Mouse (Mus musculus) forebrain, embryonic 12.5 days (tissue): ENCODE data around the gene Gm5926. TPM values are rescaled to one million over a fixed set of nuclear protein-coding genes. Genes with fewer than 3 reads are reported as not detected.
"Not testable (repeated sequence)": the region's sequence is repeated elsewhere in the genome, so short reads cannot be mapped to it uniquely, and the experiment has no call there.

ENCODE experiments used
- ATAC-seq: fragments of 200-750 bp; cut with Nextera tagmentation; 2 replicates; pipeline ENCODE4 v1.8.0; 2017; ENCODE audit warnings: moderate TSS enrichment; ENCODE audit not compliant: low FRiP score
- H3K27ac ChIP-seq: fragments of 300-500 bp; sonication (generic); 2 replicates; pipeline ENCODE4 v1.5.1; 2016; ENCODE audit warnings: mild to moderate bottlenecking
- H3K27me3 ChIP-seq: fragments of 300-500 bp; sonication (generic); 2 replicates; pipeline ENCODE4 v1.6.1; 2016; ENCODE audit warnings: mild to moderate bottlenecking
- H3K36me3 ChIP-seq: fragments of 300-500 bp; sonication (generic); replicated peaks from 2 replicates; pipeline ENCODE4 v1.6.1; 2016; ENCODE audit warnings: mild to moderate bottlenecking
- H3K4me1 ChIP-seq: fragments of 300-500 bp; sonication (generic); 2 replicates; pipeline ENCODE4 v1.6.1; 2016
- H3K4me2 ChIP-seq: fragments of 300-500 bp; sonication (generic); 2 replicates; pipeline ENCODE4 v1.6.1; 2016; ENCODE audit warnings: mild to moderate bottlenecking, moderate library complexity
- H3K4me3 ChIP-seq: fragments of 300-500 bp; sonication (generic); replicated peaks from 2 replicates; pipeline ENCODE4 v1.5.1; 2016; ENCODE audit warnings: mild to moderate bottlenecking
- H3K9ac ChIP-seq: fragments of 300-500 bp; sonication (generic); 2 replicates; pipeline ENCODE4 v1.6.1; 2016; ENCODE audit warnings: mild to moderate bottlenecking
- H3K9me3 ChIP-seq: fragments of 300-500 bp; sonication (generic); 2 replicates; pipeline ENCODE4 v1.6.1; 2016
- WGBS: fragments of 180-500 bp; shearing (Covaris S2); methylation state at CpG from one replicate; pipeline ENCODE4 v1.1.7; 2016; 5-methylcytosine and 5-hydroxymethylcytosine counted together
- polyA plus RNA-seq: library from polyadenylated mRNA; unstranded; fragments of >200 nt; fragmentation: Nextera tagmentation; extraction: Ambion mirVana; gene quantifications from 2 replicates; pipeline ENCODE4 v1.2.1, GENCODE M21; 2016

Gm5926 gene
- not detected in 2 replicates for polyA plus RNA-seq

- ATAC-seq, H3K27ac ChIP-seq, H3K27me3 ChIP-seq, H3K4me1 ChIP-seq, H3K9ac ChIP-seq, H3K4me2 ChIP-seq, H3K36me3 ChIP-seq, H3K9me3 ChIP-seq, H3K4me3 ChIP-seq: not testable (repeated sequence)
- WGBS: no CpG with 5 or more reads among the region's 1 CpGs
Observed at GRCm38 (mm10) chrX:32650416-32650815, at the start of gene Gm5926. Gene Gm5926 (plus strand): TSS chrX:32650716.

GRCm38 (mm10) chrX:32601008-32601407 lies 49.5 kb upstream of the Gm5926 start:
- not testable (repeated sequence) for H3K27ac ChIP-seq, ATAC-seq, H3K4me3 ChIP-seq, H3K4me1 ChIP-seq, H3K4me2 ChIP-seq, H3K9ac ChIP-seq, H3K36me3 ChIP-seq, H3K27me3 ChIP-seq
- 94% methylated on average over 1 of the region's 2 CpGs for WGBS
- H3K9me3 ChIP-seq: peaks cover 10% of the 10 kb centered on the region

GRCm38 (mm10) chrX:32601425-32601824 lies 49.1 kb upstream of the Gm5926 start:
- H3K4me2 ChIP-seq, H3K27me3 ChIP-seq, ATAC-seq, H3K4me3 ChIP-seq, H3K4me1 ChIP-seq, H3K36me3 ChIP-seq, H3K27ac ChIP-seq, H3K9ac ChIP-seq: not testable (repeated sequence)
- 82% methylated on average over 3 of the region's 3 CpGs for WGBS
- H3K9me3 ChIP-seq: peaks cover 10% of the 10 kb centered on the region

Other genes starting within 250 kb of the Gm5926 start
- not detected in 2 replicates for gene Btbd35f1, start 90.7 kb upstream of the Gm5926 start, polyA plus RNA-seq
- gene Btbd35f21, start 75.4 kb downstream of the Gm5926 start, polyA plus RNA-seq: not detected in 2 replicates
- gene Btbd35f30, start 243.9 kb downstream of the Gm5926 start, polyA plus RNA-seq: not detected in 2 replicates